Mouse (Mus musculus) heart, adult 2 months (tissue): Measurements from ENCODE around the gene Gins1.

Experiments
- CTCF ChIP-seq: fragments of 200-600 bp; IDR thresholded peaks from 2 replicates; pipeline ENCODE4 v1.8.1; 2022; ENCODE audit warnings: antibody characterized with exemption, mild to moderate bottlenecking, moderate library complexity
- EP300 ChIP-seq: fragments of 200-500 bp; IDR thresholded peaks from 2 replicates; pipeline ENCODE4 v1.6.1; 2011; ENCODE audit warnings: low read depth, low read length, control low read depth; ENCODE audit not compliant: insufficient read depth
- POLR2A ChIP-seq: fragments of 200-500 bp; IDR thresholded peaks from 2 replicates; pipeline ENCODE4 v1.6.1; 2011; ENCODE audit warnings: mild to moderate bottlenecking, low read depth, low read length, control low read depth; ENCODE audit not compliant: insufficient read depth

- TF ChIP-seq CTCF (peak; percentile 34), POLR2A (no peak), EP300 (no peak)
Observed at GRCm38 (mm10) chr2:150861128-150861527, 44.1 kb upstream of the Gins1 start.
